ENCODE assay signal across 8 mouse cellular contexts in the genomic region with DNA sequence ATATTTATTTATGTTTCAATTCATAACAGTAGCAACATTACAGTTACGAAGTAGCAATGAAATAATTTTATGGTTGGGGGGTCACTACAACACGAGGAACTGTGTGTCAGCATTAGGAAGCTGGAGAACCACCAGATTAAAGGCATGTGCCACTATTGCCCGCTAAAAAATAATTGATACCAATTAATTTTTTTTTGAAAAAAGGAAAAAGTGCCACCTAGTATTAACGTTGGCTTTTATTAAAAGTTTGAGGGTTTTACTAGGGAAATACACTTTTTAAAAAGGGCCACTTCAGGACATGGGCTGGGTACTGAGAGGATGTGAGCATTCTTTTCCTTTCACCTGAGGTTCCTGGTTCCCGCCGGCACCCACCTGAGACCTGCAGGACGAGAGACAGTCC. TPM values are rescaled to one million over a fixed set of nuclear protein-coding genes. Genes with fewer than 3 reads are reported as not detected.
DNase-seq lines count a peak whose midpoint lies in the region; ATAC-seq and TF ChIP-seq lines count a peak whose summit lies in the region.

A gene (plus strand): TSS at position 301 of the 400 bp plus-strand sequence.

- TF ChIP-seq POLR2A in cerebellum, adult 2 months (IDR thresholded peaks at IDR 0.05; ENCODE audit: borderline replicate concordance, insufficient read depth, low read length), result no peak

- intact Hi-C loops in gastrocnemius, adult 2 months (cut with DNase I), result loop anchor here (5.0 kb wide), 1 partner anchor 44 kb away; no protein-coding TSS in a partner anchor

- peak within 1 kb of the TSS; percentile 81 for H3K27ac ChIP-seq in cerebellum, adult 2 months (ENCODE audit: insufficient read depth, low read length)
- peak within 1 kb of the TSS; percentile 98 for H3K27ac ChIP-seq in gastrocnemius, adult 2 months

- H3K27me3 ChIP-seq in cerebellum, adult 2 months (ENCODE audit: control insufficient read depth, insufficient read depth, low read length), result no peaks in the 10 kb centered on the region
- H3K27me3 ChIP-seq in megakaryocyte, embryonic 14.5 days (replicated peaks), result no peaks in the 10 kb centered on the region

- no peak for DNase-seq in cerebellum, adult 2 months
- DNase-seq in cerebellum, postnatal 4 days (ENCODE audit: low spot score in 2 of 2), result no peak
- DNase-seq in adrenal gland, adult 8-10 months, result no peak
- no peak for DNase-seq in gastrocnemius, adult 2 months
- no peak for DNase-seq in cerebellum, postnatal 14 days
- no peak for DNase-seq in right cerebral cortex, postnatal 36 days (ENCODE audit: low spot score in 2 of 2)

- peaks cover 8% of the 10 kb centered on the region; the same call in 1 of the 2 replicates for H3K4me1 ChIP-seq in cerebellum, adult 2 months (ENCODE audit: control insufficient read depth, insufficient read depth, low read length)
- H3K4me1 ChIP-seq in megakaryocyte, embryonic 14.5 days, result peaks cover 62% of the 10 kb centered on the region

- no peak for ATAC-seq in inflammation-experienced regulatory T-cells, adult 6 months

- no peak for TF ChIP-seq CTCF in cerebellum, adult 2 months (IDR thresholded peaks at IDR 0.05; ENCODE audit: borderline replicate concordance, insufficient read depth, low read depth, low read length)
- TF ChIP-seq CTCF in gastrocnemius, adult 2 months (IDR thresholded peaks at IDR 0.05), result no peak

- 24% methylated on average over 7 of the region's 7 CpGs for WGBS in cerebellum, adult 2 months

- no peaks in the 10 kb centered on the region for H3K9me3 ChIP-seq in megakaryocyte, embryonic 14.5 days

- H3K4me3 ChIP-seq in cerebellum, adult 2 months (replicated peaks; ENCODE audit: insufficient read depth, low read depth, low read length), result peak within 1 kb of the TSS; percentile 82
- H3K4me3 ChIP-seq in gastrocnemius, adult 2 months, result peak within 1 kb of the TSS; percentile 99
- peak within 1 kb of the TSS; percentile 95 for H3K4me3 ChIP-seq in megakaryocyte, embryonic 14.5 days (replicated peaks)

- H3K36me3 ChIP-seq in megakaryocyte, embryonic 14.5 days (replicated peaks; ENCODE audit: low read length), result peaks cover 28% of the 10 kb centered on the region

RNA-seq across cellular contexts. Expression of the gene that starts here (rescaled TPM):
- polyA plus RNA-seq in cerebellum, adult 2 months (2012; rRNA removed), result 93.0 and 93.4 TPM in 2 replicates
- total RNA-seq in adrenal gland, adult 8-10 months (2022), result 10 to 100 TPM; 22.9 to 53.4 (median 33.3) TPM
- 100 to 1,000 TPM in 1 of 2 experiments, 10 to 100 TPM in 1; 51.2 to 522 TPM for total RNA-seq in gastrocnemius, adult 2 months (2021)
- 10 to 100 TPM in 2 of 3 experiments, 1 to 10 TPM in 1; 8.6 to 14.8 (median 12.8) TPM for polyA plus RNA-seq in inflammation-experienced regulatory T-cells, adult 6 months (2017; shearing (Covaris generic))
- 504 and 573 TPM in 2 replicates for polyA plus RNA-seq in megakaryocyte, embryonic 14.5 days (2012; ENCODE audit: insufficient read depth, low replicate concordance)
